Mouse (Mus musculus) limb, embryonic 11.5 days (tissue): ENCODE results near the gene Hemk1. TPM values are rescaled to one million over a fixed set of nuclear protein-coding genes. Genes with fewer than 3 reads are reported as not detected.
A peak's percentile ranks its signal among the peaks of the same experiment; 100 is the strongest.

Source experiments
- ATAC-seq: fragments of 200-750 bp; cut with Nextera tagmentation; 2 replicates; pipeline ENCODE4 v1.8.0; 2017; ENCODE audit warnings: low read depth; ENCODE audit not compliant: insufficient number of reproducible peaks, low FRiP score, low TSS enrichment
- DNase-seq: peaks from one replicate; pipeline ENCODE4 v3.0.0-alpha.2; 2015; ENCODE audit warnings: low spot score
- H3K27ac ChIP-seq: fragments of 300-500 bp; sonication (generic); replicated peaks from 2 replicates; pipeline ENCODE4 v1.5.1; 2014; ENCODE audit warnings: low read depth, mild to moderate bottlenecking, low read length
- H3K27me3 ChIP-seq: fragments of 300-500 bp; sonication (generic); 2 replicates; pipeline ENCODE4 v1.6.1; 2014; ENCODE audit warnings: mild to moderate bottlenecking, low read length, mixed read lengths; ENCODE audit not compliant: control insufficient read depth, insufficient read depth
- H3K36me3 ChIP-seq: fragments of 300-500 bp; sonication (generic); 2 replicates; pipeline ENCODE4 v1.6.1; 2014; ENCODE audit warnings: mild to moderate bottlenecking, low read length, moderate library complexity, mixed read lengths; ENCODE audit not compliant: control insufficient read depth, insufficient read depth
- H3K4me1 ChIP-seq: fragments of 300-500 bp; sonication (generic); 2 replicates; pipeline ENCODE4 v1.6.1; 2014; ENCODE audit warnings: low read length, mixed read lengths; ENCODE audit not compliant: control insufficient read depth, insufficient read depth
- H3K4me2 ChIP-seq: fragments of 300-500 bp; sonication (generic); 2 replicates; pipeline ENCODE4 v1.6.1; 2014; ENCODE audit warnings: low read depth, mild to moderate bottlenecking, moderate library complexity; ENCODE audit not compliant: severe bottlenecking
- H3K4me3 ChIP-seq: fragments of 300-500 bp; sonication (generic); 2 replicates; pipeline ENCODE4 v1.5.1; 2014; ENCODE audit warnings: low read depth, low read length
- H3K9ac ChIP-seq: fragments of 300-500 bp; sonication (generic); 2 replicates; pipeline ENCODE4 v1.6.1; 2014; ENCODE audit warnings: mild to moderate bottlenecking, low read length
- H3K9me3 ChIP-seq: fragments of 300-500 bp; sonication (generic); 2 replicates; pipeline ENCODE4 v1.6.1; 2016; ENCODE audit warnings: low read length; ENCODE audit not compliant: control insufficient read depth
- WGBS: fragments of 180-500 bp; shearing (Covaris S2); extraction: QIAGEN DNeasy Blood & Tissue Kit; methylation state at CpG from one replicate; pipeline ENCODE4 v1.1.7; 2014; 5-methylcytosine and 5-hydroxymethylcytosine counted together
- polyA plus RNA-seq: library from polyadenylated mRNA; unstranded; fragments of >200 nt; fragmentation: Nextera tagmentation; extraction: Ambion mirVana; gene quantifications from 2 replicates; pipeline ENCODE4 v1.2.1, GENCODE M21; 2014

Hemk1 gene
- 10.0 and 10.1 TPM in 2 replicates for polyA plus RNA-seq

DNA sequence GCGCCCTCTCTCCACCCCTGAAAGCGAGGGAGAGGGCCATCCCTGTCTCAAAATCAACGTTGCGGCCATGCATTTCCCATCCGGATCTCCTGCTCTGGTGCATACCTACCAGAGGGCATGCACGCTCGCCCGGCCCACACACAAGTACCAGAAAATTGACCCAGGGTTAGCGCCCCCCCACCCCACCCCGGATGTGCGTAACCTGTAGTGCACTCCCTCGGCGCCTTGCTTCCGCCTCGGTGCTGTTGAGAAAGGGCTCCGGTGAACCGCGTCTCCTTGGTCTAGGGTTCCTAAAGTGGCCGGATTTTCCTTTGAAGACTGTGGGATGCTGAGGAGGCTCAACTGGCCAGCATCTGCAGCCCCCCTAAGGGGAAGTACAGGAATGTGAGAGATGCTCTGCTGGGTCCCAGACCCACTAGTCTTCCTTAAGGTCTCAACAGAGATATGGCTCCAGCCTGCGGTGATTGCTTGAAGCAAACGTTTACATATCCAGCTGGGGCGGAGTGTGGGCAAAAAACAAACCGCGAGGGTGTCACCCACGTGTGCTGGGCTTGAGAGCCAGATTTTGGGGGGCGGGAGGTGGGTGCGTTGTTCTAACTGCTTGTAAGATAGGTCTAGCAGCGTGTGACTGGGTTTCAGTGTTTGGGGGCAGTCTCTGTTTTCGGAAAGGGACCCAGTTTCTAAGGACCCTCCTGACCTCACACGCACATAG is at the start of gene Hemk1:
TSS of gene Hemk1 (minus strand) at position 179 of the 712 bp plus-strand sequence.
- Histone ChIP-seq H3K27ac (no peak within 1 kb of the TSS), H3K9ac (peak within 1 kb of the TSS; percentile 81), H3K27me3 (peaks cover 4% of the 10 kb centered on the region; the same call in 1 of the 2 replicates), H3K4me3 (peak within 1 kb of the TSS; percentile 60), H3K4me2 (peak within 1 kb of the TSS; percentile 86), H3K36me3 (no peaks in the 10 kb centered on the region), H3K9me3 (no peaks in the 10 kb centered on the region), H3K4me1 (peaks cover 12% of the 10 kb centered on the region; the same call in 1 of the 2 replicates)
- peak; percentile 58; the same call in 1 of the 2 replicates for ATAC-seq
- WGBS = 7% methylated on average over 30 of the region's 30 CpGs
- DNase-seq = peak; percentile 86

DNA sequence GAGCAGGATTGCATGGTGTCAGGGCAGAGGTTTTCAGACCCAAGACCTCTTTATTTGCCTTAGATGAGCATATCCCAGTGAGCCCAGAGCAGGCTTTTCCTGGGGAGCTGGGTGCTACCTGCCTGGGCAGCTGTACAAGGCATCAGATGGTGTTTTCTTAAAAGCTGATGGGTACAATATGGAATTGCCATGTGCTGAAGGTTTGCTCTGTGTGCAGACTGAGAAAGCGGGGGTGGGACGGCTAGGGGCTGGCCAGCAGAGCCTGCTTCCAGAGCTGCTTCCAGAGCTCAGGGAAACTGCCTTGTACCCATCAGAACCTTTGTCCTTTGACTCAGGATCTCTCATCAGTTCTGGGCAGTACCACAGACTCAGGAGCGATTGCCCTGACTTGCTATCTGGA is 49.6 kb upstream of the Hemk1 start:
- no peak for DNase-seq
- no peak overlapping the region for H3K9ac ChIP-seq
- 0 out of 2 replicates have a peak, but pooled peaks cover 2% of the 10 kb centered on the region for H3K4me1 ChIP-seq
- 90% methylated on average over 3 of the region's 3 CpGs for WGBS
- no peak overlapping the region for H3K4me2 ChIP-seq
- no peak overlapping the region for H3K4me3 ChIP-seq
- H3K9me3 ChIP-seq = no peaks in the 10 kb centered on the region
- no peak overlapping the region for H3K27ac ChIP-seq
- peaks cover 25% of the 10 kb centered on the region for H3K27me3 ChIP-seq
- no peak for ATAC-seq
- no peaks in the 10 kb centered on the region for H3K36me3 ChIP-seq

DNA sequence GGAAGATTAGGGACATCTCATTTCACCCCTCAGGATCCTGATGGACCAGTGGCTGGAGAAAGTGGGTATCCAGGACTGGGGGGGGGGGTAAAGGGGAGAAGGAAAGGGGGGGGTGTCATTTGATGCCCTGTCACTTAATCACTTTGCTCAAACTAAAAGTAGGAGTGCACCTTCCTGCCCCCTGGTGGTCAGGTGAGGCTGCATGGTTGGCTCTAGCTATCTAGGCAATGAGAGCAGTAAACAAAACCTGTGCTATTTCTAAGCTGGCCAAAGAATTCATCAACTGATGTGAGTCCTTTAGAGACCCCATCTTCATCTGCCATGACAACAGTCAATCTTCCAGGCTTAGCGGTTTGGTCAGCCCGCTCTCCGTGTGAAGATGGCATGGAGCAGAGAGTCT is 48.6 kb upstream of the Hemk1 start:
- H3K36me3 ChIP-seq = no peaks in the 10 kb centered on the region
- no peak overlapping the region for H3K4me3 ChIP-seq
- H3K4me2 ChIP-seq = no peak overlapping the region
- 0 out of 2 replicates have a peak, but pooled peaks cover 2% of the 10 kb centered on the region for H3K4me1 ChIP-seq
- peaks cover 35% of the 10 kb centered on the region for H3K27me3 ChIP-seq
- WGBS = 61% methylated on average over 3 of the region's 3 CpGs
- DNase-seq (no peak), ATAC-seq (no peak)
- H3K9ac ChIP-seq = no peak overlapping the region
- no peak overlapping the region for H3K27ac ChIP-seq
- no peaks in the 10 kb centered on the region for H3K9me3 ChIP-seq

DNA sequence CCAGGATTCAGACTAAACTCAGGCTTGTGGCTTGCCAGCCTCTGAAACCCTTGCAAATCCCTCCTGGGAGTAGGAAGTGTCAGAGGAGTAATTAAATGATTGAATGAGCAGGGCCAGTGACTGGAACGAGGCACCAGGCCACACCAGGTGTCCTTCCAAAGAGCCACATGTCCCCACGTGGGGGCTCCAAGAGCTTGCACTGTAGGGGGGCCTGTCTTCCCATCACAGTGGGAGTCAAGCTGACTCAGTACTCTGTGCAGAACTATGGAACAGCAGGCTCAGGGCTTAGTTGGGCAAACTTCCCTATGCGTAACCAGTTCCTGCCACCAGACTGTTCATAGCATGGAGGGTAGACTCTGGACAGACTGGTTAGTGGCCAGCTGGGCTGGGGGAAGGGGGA is 46.2 kb upstream of the Hemk1 start:
- DNase-seq = no peak
- H3K27ac ChIP-seq = no peak overlapping the region
- H3K4me1 ChIP-seq = 0 out of 2 replicates have a peak, but pooled peaks cover 2% of the 10 kb centered on the region
- H3K36me3 ChIP-seq = no peaks in the 10 kb centered on the region
- H3K4me3 ChIP-seq = no peak overlapping the region
- WGBS = 26% methylated on average over 3 of the region's 3 CpGs
- peaks cover 55% of the 10 kb centered on the region for H3K27me3 ChIP-seq
- H3K9ac ChIP-seq = no peak overlapping the region
- no peaks in the 10 kb centered on the region for H3K9me3 ChIP-seq
- no peak overlapping the region for H3K4me2 ChIP-seq
- no peak for ATAC-seq

DNA sequence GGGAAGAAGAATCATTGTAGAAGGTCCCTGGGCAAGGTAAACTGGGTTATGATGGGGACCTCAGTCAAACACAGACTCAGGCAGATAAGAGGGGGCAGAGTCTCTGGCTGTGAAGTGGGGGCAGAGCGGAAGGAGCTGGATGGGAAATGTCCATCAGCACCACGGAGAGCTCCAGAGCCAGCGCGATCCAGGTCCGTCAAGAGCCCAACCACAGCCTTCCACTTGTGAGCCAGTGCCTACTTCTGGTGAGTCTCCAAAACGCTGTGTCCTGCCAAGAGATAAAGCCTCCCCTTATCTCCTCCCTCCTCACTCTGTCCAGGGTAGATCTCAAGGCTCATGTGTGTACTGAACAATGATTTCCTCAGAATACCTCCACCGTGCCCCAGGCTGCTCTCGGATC is 43.6 kb upstream of the Hemk1 start:
- Histone ChIP-seq H3K9ac (no peak overlapping the region), H3K4me1 (peaks cover 4% of the 10 kb centered on the region; the same call in 1 of the 2 replicates), H3K27me3 (peaks cover 77% of the 10 kb centered on the region), H3K4me2 (no peak overlapping the region), H3K36me3 (no peaks in the 10 kb centered on the region), H3K9me3 (no peaks in the 10 kb centered on the region), H3K4me3 (no peak overlapping the region), H3K27ac (no peak overlapping the region)
- DNase-seq (peak; percentile 79), ATAC-seq (no peak)
- 9% methylated on average over 8 of the region's 8 CpGs for WGBS

DNA sequence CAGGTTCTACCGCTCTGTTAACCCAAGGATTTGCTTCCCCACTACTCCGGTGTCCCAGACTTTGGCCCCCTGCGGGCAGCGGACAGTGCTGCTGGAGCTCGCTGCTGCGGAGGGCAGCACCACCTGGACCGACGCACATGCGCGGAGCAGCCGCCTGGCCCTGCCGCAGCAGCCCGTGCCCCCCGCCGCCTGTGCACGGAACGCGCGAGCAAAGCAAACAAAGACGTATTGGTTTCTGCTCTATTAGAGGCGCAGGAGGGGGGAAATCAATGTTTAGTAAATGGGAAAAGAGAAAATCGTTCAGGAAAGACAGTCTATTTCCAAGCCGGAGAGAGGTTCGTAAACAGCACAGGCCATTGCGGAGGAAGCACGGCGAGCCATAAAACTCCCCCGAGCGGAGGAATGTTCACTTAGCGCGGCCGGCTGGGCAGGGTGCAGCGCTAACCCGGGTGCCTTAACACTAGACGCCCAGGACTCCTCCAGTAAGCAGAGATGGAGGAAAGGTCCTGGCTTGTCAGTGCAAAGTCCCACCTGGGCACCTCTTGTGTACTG is 39.9 kb upstream of the Hemk1 start:
- WGBS = under 1% methylated on average over 35 of the region's 35 CpGs
- Histone ChIP-seq H3K36me3 (no peaks in the 10 kb centered on the region), H3K27me3 (peaks cover 67% of the 10 kb centered on the region), H3K27ac (no peak overlapping the region), H3K4me2 (peak overlapping the region; percentile 62), H3K9me3 (no peaks in the 10 kb centered on the region), H3K4me3 (peak overlapping the region; percentile 34), H3K9ac (no peak overlapping the region), H3K4me1 (peaks cover 4% of the 10 kb centered on the region; the same call in 1 of the 2 replicates)
- DNase-seq = peak; percentile 69
- ATAC-seq = no peak

DNA sequence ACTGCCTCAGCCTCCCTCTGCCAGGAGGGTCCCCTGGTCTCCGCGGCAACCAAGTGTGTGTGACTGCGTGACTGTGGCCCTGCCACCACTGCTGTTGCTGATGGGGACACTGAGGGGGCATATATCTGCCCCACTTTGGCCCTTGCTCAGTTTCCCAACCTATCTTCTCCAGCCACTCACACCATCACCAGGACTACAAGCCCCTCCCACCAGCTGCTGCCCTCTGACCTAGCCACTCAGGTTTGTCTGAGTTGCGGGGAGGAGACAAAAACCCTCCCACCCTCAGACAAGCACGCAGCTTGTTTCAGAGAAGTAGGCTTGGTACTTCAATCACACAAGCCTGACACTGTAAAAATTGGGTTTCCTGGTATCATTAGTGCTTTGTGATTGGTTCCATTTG is 37.3 kb upstream of the Hemk1 start:
- peaks cover 7% of the 10 kb centered on the region; the same call in 1 of the 2 replicates for H3K4me1 ChIP-seq
- H3K27ac ChIP-seq = no peak overlapping the region
- peaks cover 44% of the 10 kb centered on the region for H3K27me3 ChIP-seq
- no peak overlapping the region for H3K4me2 ChIP-seq
- ATAC-seq (no peak), DNase-seq (no peak)
- 17% methylated on average over 5 of the region's 5 CpGs for WGBS
- H3K9ac ChIP-seq = no peak overlapping the region
- H3K36me3 ChIP-seq = no peaks in the 10 kb centered on the region
- H3K9me3 ChIP-seq = no peaks in the 10 kb centered on the region
- no peak overlapping the region for H3K4me3 ChIP-seq

DNA sequence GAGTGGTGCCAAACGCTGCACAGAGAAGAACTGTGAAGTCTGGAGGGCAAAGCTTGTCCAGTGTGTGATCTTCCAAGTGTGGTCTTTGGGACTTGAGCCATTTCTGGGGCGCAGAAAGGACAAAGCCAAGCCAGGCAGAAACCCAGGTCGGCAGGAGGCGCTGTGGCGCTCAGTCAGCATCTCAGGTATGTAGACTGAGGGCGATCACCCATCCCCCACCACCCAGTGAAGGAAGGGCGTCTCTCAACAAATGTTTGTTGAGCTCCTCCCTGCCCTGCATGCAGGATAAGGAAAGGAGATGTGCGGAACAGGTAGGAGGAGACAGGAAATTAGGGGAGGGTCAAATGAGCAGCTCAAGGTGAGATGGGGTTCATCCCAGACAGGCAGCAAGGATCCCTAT is 36.5 kb upstream of the Hemk1 start:
- DNase-seq (peak; percentile 56), ATAC-seq (no peak)
- no peak overlapping the region for H3K9ac ChIP-seq
- H3K27me3 ChIP-seq = peaks cover 36% of the 10 kb centered on the region
- H3K27ac ChIP-seq = no peak overlapping the region
- H3K4me1 ChIP-seq = peaks cover 7% of the 10 kb centered on the region; the same call in 1 of the 2 replicates
- no peak overlapping the region for H3K4me2 ChIP-seq
- H3K9me3 ChIP-seq = no peaks in the 10 kb centered on the region
- 5% methylated on average over 8 of the region's 8 CpGs for WGBS
- no peaks in the 10 kb centered on the region for H3K36me3 ChIP-seq
- H3K4me3 ChIP-seq = no peak overlapping the region
